Mouse (Mus musculus): ENCODE measurements at regions not wholly inside any gene's neighbourhood (a gene's known extent, or its start where the extent isn't known, plus 50 kb on each side); places are given as distances from the start of the nearest gene placed in this dataset.

- H3K9ac ChIP-seq (ENCODE audit: low read depth, low read length) = no peak overlapping the region
- no peak overlapping the region for H3K27ac ChIP-seq (ENCODE audit: low read length)
- H3K9me3 ChIP-seq (replicated peaks; ENCODE audit: control insufficient read depth, low read length, poor library complexity, severe bottlenecking) = no peaks in the 10 kb centered on the region
- H3K27me3 ChIP-seq (ENCODE audit: control insufficient read depth, insufficient read depth, low read depth, low read length) = no peaks in the 10 kb centered on the region
- ATAC-seq = no peak
- peaks cover 6% of the 10 kb centered on the region for H3K4me1 ChIP-seq (ENCODE audit: control insufficient read depth, insufficient read depth, low read length)
- 17% methylated on average over 9 of the region's 9 CpGs for WGBS
- H3K36me3 ChIP-seq (ENCODE audit: control insufficient read depth, insufficient read depth, low read length) = no peaks in the 10 kb centered on the region
- H3K4me2 ChIP-seq (ENCODE audit: low read length) = no peak overlapping the region
- no peak overlapping the region for H3K4me3 ChIP-seq (ENCODE audit: low read depth, low read length)
Observed at GRCm38 (mm10) chr1:118772261-118772660, 144.5 kb downstream of the Tfcp2l1 start.

DNA sequence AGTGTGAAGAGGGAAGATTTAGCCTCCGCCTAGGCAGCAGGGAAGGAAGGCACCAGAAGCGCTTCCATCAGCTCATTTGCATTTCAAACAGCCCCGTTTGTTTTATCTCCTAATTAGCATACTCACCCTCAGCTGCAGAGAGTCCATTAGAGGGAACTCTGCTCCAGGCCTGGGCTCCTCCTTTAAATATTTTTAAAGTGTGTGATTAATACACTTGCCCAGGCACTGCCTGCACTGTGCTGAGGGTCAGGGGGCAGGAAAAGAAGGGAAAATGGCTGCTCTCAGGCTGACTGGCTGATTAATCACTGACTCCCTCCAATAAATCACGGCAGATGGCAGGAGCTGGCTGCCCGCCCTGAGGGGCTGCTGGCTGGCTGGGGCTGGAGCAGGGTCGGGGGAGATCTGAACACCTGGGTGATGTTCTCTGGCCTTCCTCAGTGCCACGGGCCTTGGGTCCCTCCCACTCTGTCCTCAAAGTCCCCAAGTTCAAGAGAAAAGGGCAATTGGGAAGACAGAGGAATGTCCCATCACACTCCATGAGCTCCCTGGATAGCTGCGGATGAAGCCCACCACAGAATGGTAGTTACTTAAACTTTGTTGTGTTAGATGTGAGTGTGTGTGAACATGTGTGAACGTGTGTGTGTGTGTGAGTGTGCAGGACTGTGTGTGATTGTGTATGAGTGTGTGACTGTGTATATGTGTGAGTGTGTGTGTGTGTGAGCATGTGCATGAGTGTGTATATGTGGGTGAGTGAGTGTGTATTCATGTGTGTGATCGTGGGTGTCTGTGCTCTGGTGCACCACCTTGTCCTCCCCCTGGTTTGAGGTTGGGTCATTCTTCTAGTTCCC lies 149.1 kb downstream of the Tfcp2l1 start:
- Histone ChIP-seq H3K9ac (ENCODE audit: low read depth, low read length) (no peak overlapping the region), H3K9me3 (replicated peaks; ENCODE audit: control insufficient read depth, low read length, poor library complexity, severe bottlenecking) (no peaks in the 10 kb centered on the region), H3K4me2 (ENCODE audit: low read length) (peak overlapping the region; percentile 12; the same call in 1 of the 2 replicates), H3K27ac (ENCODE audit: low read length) (peak overlapping the region; percentile 10; the same call in 1 of the 2 replicates), H3K36me3 (ENCODE audit: control insufficient read depth, insufficient read depth, low read length) (no peaks in the 10 kb centered on the region), H3K27me3 (ENCODE audit: control insufficient read depth, insufficient read depth, low read depth, low read length) (no peaks in the 10 kb centered on the region), H3K4me1 (ENCODE audit: control insufficient read depth, insufficient read depth, low read length) (peaks cover 6% of the 10 kb centered on the region), H3K4me3 (ENCODE audit: low read depth, low read length) (no peak overlapping the region)
- ATAC-seq = peak; percentile 89
- 28% methylated on average over 10 of the region's 10 CpGs for WGBS

Measured in midbrain, embryonic 16.5 days (tissue).